Mouse (Mus musculus) MN1 (cell line): ENCODE data around the gene Gpam.
"Not testable (repeated sequence)": the region's sequence is repeated elsewhere in the genome, so short reads cannot be mapped to it uniquely, and the experiment has no call there.

Experiments used
- DNase-seq: peaks from one replicate; pipeline ENCODE4 v3.0.0-alpha.2; 2016; ENCODE audit warnings: low spot score

The Gpam gene

GRCm38 (mm10) chr19:55127072-55127718, at the start of gene Gpam:
TSS of gene Gpam (minus strand) at chr19:55127238.
- DNase-seq, result no peak

DNA sequence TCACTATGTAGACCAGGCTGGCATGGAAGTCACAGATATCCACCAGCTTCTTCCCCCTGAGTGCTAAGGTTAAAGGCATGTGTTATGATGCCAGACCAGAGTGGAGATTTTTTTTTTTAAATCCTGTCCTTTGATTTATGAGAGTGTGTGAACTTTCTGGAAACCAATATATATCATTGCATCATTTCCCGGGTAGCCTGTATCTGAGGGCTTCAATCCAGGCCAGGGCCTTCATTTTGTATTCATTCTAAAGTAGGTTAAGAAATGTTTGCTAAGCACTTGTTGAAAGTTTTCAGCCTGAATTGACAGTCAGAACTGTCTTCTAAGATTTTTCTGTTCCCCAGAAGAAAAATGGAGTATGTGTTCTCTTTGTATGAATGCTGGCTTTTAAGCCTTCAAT, 44.5 kb upstream of the Gpam start:
- DNase-seq, result no peak

GRCm38 (mm10) chr19:55170399-55170798, 43.4 kb upstream of the Gpam start:
- no peak for DNase-seq

DNA sequence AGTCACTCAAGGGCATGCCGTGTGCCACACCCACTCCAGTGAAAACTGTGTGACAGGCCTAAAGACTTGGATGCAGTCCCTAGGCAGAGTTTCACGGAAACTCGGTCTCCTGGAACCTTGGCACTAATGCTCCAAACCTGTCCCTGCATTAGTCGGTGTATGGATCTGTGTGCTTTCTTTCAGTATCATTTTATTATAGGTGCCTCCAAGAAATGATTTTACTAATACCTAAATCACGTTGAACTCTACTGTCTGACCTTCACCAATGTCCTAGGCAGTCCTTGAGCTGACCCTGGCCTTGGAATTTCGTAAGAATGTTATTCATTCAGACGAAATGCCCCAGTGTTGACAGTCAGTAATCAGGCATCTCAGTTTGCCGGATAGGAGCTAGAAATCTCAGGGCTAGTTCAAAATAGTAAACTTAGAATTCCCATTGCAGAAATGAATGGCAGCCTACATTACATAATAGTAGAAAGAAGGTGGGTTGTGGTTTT, 42.2 kb upstream of the Gpam start:
- not testable (repeated sequence) for DNase-seq

DNA sequence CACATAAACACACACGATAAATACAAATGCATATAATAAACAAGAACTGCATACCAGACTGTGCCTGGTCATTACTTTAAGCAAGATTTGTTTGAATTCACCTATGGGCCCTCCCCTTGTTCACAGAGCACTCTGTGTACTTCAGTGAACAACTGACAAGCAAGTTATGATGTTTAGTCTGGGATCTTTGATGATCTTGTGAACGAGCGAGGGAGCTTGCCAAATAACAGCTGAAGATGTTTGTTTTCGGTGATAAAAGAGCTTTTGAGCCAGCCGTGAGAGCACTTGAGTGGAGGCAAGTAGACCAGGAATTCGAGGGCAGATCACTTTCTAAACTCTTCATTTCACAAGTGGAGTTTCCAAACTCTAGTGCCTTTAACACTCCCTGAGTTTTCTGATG, 41.3 kb upstream of the Gpam start:
- no peak for DNase-seq

- DNase-seq, result no peak
Measured at GRCm38 (mm10) chr19:55167741-55168140, 40.7 kb upstream of the Gpam start.

- DNase-seq, result no peak
Measured at GRCm38 (mm10) chr19:55166741-55167140, 39.7 kb upstream of the Gpam start.

DNA sequence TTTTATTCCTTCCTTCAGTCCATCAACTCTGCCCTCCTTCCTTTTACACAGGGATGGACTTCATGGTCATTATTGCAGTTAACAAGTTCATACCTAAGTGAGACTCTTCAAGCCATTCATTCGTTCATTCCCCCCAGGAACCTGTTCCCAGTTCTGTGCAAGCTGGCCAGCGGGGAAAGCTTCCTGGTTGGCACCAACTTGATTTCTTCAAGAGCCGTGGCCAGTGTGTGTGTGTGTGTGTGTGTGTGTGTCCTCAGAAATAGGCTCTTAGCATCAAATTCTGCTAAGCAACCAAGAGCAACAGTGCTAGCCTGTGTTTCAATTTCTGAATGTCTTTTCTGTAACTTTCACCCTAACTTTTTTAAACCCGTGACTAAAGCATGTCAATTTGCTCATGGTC, 38.9 kb upstream of the Gpam start:
- no peak for DNase-seq

GRCm38 (mm10) chr19:55165183-55165865, 38.3 kb upstream of the Gpam start:
- no peak for DNase-seq

DNA sequence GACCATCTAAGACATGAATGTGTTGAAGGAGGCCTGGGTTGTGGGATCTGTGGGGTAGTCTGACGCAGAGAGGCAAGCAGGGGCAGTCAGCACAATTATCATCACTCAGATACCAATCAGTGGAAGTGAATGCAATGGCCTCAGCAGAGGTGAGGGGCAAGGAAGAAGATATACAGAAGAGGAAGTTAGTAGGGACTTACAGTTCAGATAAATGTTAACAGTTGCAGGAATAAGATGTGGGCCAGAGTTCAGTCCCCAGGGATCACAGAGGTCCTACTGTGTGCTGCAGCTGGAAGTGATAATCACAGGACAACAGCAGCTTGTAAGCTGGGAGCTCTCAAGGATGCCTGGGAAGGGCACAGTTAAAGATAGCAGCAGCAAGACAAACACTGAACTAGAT, 37.1 kb upstream of the Gpam start:
- no peak for DNase-seq

- no peak for DNase-seq
Measured at GRCm38 (mm10) chr19:55162271-55162670, 35.2 kb upstream of the Gpam start.

DNA sequence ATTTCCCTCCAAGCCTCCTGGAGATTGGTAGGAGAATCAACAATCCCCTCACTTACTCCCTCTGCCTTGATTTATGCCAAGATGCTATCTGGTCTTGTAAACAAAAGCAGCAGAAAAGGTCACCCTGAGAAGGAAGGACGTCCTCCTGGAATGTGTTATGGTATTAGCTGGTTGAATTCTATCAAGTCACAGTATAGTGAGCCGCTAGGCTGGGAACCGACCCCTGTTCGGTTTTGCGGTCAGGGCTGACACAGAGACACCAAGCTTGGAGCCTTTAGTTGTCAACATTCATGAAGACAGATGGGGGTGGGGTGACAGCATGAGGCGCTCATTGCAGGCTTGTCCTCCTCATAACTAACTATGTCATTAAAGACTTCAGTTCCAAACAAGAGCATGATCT, 32.8 kb upstream of the Gpam start:
- no peak for DNase-seq

GRCm38 (mm10) chr19:55158606-55159005, 31.6 kb upstream of the Gpam start:
- DNase-seq, result no peak

- DNase-seq, result no peak
Measured at GRCm38 (mm10) chr19:55157029-55157428, 30.0 kb upstream of the Gpam start.

GRCm38 (mm10) chr19:55152983-55153382, 25.9 kb upstream of the Gpam start:
- no peak for DNase-seq

GRCm38 (mm10) chr19:55152274-55152673, 25.2 kb upstream of the Gpam start:
- not testable (repeated sequence) for DNase-seq

GRCm38 (mm10) chr19:55149646-55150045, 22.6 kb upstream of the Gpam start:
- DNase-seq, result no peak

DNA sequence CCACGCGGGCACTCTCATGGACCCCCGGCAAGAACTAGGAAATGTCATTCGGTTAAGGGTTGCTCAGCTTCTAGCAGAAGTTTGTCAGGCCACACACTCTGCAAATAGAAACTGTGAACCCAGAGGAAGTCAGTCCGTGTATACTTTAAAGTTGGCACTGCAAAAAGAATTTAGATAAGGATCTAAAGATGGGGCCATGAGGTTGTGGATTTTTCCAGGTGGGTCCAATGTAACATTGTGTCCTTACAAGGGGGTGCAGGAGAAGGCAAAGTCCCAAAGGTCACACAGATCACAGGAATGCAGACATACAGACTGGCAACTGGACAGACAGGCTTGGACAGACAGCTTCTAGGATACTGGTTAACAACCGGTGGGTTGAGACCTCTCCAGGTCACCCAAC, 21.1 kb upstream of the Gpam start:
- no peak for DNase-seq

- no peak for DNase-seq
Measured at GRCm38 (mm10) chr19:55147568-55147967, 20.5 kb upstream of the Gpam start.

GRCm38 (mm10) chr19:55145136-55145535, 18.1 kb upstream of the Gpam start:
- DNase-seq, result no peak

GRCm38 (mm10) chr19:55144691-55145090, 17.7 kb upstream of the Gpam start:
- no peak for DNase-seq

GRCm38 (mm10) chr19:55143391-55144300, 16.6 kb upstream of the Gpam start:
- no peak for DNase-seq

GRCm38 (mm10) chr19:55139301-55139700, 12.3 kb upstream of the Gpam start:
- no peak for DNase-seq
